Mouse (Mus musculus) liver, adult 2 months (tissue): ENCODE data around the gene Capn9. TPM values are rescaled to one million over a fixed set of nuclear protein-coding genes. Genes with fewer than 3 reads are reported as not detected.

ENCODE experiments used
- DNase-seq: peaks from one replicate; pipeline ENCODE4 v3.0.0-alpha.2; 2011; ENCODE audit warnings: low read depth, low spot score; ENCODE audit errors: extremely low read depth
- H3K27ac ChIP-seq: fragments of 200-500 bp; replicated peaks from 2 replicates; pipeline ENCODE4 v1.5.1; 2012; ENCODE audit warnings: low read depth, mild to moderate bottlenecking, control low read depth, inconsistent platforms, low read length; ENCODE audit not compliant: insufficient read depth
- H3K27me3 ChIP-seq: fragments of 200-500 bp; 2 replicates; pipeline ENCODE4 v1.6.1; 2012; ENCODE audit warnings: mild to moderate bottlenecking, moderate library complexity, low read length, inconsistent platforms; ENCODE audit not compliant: control insufficient read depth, insufficient read depth
- H3K36me3 ChIP-seq: fragments of 200-500 bp; 2 replicates; pipeline ENCODE4 v1.6.1; 2012; ENCODE audit warnings: low read length, inconsistent platforms; ENCODE audit not compliant: control insufficient read depth, insufficient read depth
- H3K4me1 ChIP-seq: fragments of 200-500 bp; 2 replicates; pipeline ENCODE4 v1.6.1; 2011; ENCODE audit warnings: low read length; ENCODE audit not compliant: control insufficient read depth, insufficient read depth
- H3K4me3 ChIP-seq: fragments of 200-500 bp; 2 replicates; pipeline ENCODE4 v1.5.1; 2011; ENCODE audit warnings: low read depth, mild to moderate bottlenecking, control low read depth, low read length, moderate library complexity; ENCODE audit not compliant: insufficient read depth
- H3K79me2 ChIP-seq: fragments of 200-500 bp; 2 replicates; pipeline ENCODE4 v1.6.1; 2012; ENCODE audit warnings: inconsistent platforms, mild to moderate bottlenecking, low read length, moderate library complexity; ENCODE audit not compliant: control insufficient read depth, insufficient read depth
- H3K9ac ChIP-seq: fragments of 200-500 bp; 2 replicates; pipeline ENCODE4 v1.6.1; 2012; ENCODE audit warnings: low read depth, mild to moderate bottlenecking, control low read depth, inconsistent platforms, low read length
- CTCF ChIP-seq: fragments of 200-500 bp; IDR thresholded peaks from 2 replicates; pipeline ENCODE4 v1.5.1; 2011; ENCODE audit warnings: low read depth, low read length, control low read depth
- POLR2A ChIP-seq: fragments of 200-500 bp; IDR thresholded peaks from 2 replicates; pipeline ENCODE4 v1.6.1; 2011; ENCODE audit warnings: low read length, control low read depth; ENCODE audit not compliant: insufficient read depth; ENCODE audit errors: extremely low read depth
- WGBS: fragments of 180-500 bp; shearing (Covaris S2); methylation state at CpG from one replicate; pipeline ENCODE4 v1.1.7; 2018; 5-methylcytosine and 5-hydroxymethylcytosine counted together
- polyA plus RNA-seq: library from polyadenylated mRNA; depleted of rRNA; stranded (reverse); fragments of >200 nt; gene quantifications from 2 replicates; pipeline ENCODE4 v1.2.3, GENCODE M21; 2012; rRNA removed
- total RNA-seq: library from RNA; depleted of rRNA; stranded (reverse); fragments of >200 nt; gene quantifications from 2 replicates; pipeline ENCODE4 v1.2.3, GENCODE M21; 2014; rRNA removed

Gene Capn9
- total and polyA plus RNA-seq, 2 experiments: not detected

DNA sequence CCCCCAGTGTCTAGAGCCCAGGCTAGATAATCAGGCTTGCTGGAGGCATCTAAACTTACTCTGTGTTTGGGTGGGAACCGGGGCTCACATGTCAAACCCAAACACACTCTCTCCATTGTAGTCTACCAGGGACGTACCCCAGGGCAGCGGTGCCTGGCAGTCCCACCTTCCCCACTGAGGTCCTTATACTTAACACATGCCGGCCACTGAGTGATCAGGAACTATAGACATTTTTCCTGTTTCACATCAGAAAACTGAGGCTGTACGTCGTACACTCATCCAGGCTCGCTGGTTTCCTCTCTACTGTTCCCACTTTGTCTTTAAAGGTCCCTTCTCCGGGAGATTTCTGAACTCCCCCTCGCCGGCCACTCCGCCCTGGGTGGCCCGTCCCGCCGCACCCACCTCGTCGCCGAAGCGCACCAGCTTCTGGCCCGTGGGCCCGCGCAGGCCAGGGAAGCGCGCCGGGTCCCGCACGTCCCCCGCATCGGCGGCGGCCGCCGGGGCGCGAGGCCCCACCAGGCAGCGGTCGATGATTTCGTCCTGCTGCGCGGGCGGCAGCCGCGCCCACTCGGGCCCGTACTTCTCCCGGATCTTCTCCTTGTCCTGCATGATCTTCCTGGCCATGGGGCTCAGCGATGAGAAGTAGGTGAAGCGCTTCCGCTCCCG lies 86.7 kb downstream of the Capn9 start:
- H3K4me3 ChIP-seq: peak overlapping the region; percentile 91
- no peaks in the 10 kb centered on the region for H3K36me3 ChIP-seq
- H3K79me2 ChIP-seq: peaks cover 31% of the 10 kb centered on the region; the same call in 1 of the 2 replicates
- no peak for TF ChIP-seq CTCF
- DNase-seq: no peak
- peak overlapping the region; percentile 94 for H3K9ac ChIP-seq
- peak overlapping the region; percentile 52 for H3K27ac ChIP-seq
- peaks cover 26% of the 10 kb centered on the region for H3K4me1 ChIP-seq
- 1% methylated on average over 49 of the region's 49 CpGs for WGBS
- no peaks in the 10 kb centered on the region for H3K27me3 ChIP-seq

DNA sequence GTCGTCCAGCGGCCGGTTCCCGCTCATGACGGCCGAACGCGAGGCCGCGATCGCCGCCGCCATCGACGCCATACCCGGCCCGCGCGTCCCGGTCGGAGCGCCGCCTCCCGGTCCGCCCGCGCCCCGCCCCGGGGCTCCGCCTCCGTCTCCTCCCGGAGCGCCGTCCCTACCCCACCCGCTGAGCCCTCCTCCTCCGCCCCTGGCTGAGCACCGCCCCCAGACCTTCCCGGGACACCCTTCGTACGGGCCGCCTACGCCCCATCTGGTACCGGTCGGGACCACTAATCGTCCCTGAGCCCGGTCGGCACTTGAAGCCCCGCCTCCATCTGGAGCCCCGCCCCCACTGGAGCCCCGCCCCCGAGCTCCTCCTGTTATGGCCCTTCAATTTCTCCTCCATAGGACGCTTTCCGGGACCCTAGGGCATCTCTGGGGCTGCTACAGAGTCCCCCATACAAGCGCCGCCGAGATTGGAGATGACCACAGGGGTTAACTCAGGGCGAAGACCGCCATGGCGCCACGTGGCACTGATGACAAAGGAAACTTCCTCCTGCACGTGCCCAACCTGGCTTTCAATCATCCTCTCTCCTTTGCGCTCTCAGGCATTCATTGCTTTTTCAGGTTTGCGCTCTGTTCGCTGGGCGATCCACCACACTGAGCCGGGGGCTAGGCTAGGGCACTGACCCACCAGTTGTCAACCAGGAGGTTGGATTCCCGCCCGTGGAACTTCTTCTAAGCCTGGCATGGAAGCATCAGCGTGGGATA lies 87.4 kb downstream of the Capn9 start, which contains the start of gene 2310022B05Rik:
Gene 2310022B05Rik (minus strand): TSS at position 258 of the 762 bp plus-strand sequence.
- Histone ChIP-seq H3K79me2 (peaks cover 24% of the 10 kb centered on the region; the same call in 1 of the 2 replicates), H3K36me3 (no peaks in the 10 kb centered on the region), H3K4me3 (peak within 1 kb of the TSS; percentile 91), H3K4me1 (peaks cover 23% of the 10 kb centered on the region), H3K27ac (peak within 1 kb of the TSS; percentile 52), H3K27me3 (no peaks in the 10 kb centered on the region), H3K9ac (peak within 1 kb of the TSS; percentile 94)
- DNase-seq: peak; percentile 81
- peak; percentile 88 for TF ChIP-seq POLR2A
- no peak for TF ChIP-seq CTCF
- 3% methylated on average over 69 of the region's 69 CpGs for WGBS

DNA sequence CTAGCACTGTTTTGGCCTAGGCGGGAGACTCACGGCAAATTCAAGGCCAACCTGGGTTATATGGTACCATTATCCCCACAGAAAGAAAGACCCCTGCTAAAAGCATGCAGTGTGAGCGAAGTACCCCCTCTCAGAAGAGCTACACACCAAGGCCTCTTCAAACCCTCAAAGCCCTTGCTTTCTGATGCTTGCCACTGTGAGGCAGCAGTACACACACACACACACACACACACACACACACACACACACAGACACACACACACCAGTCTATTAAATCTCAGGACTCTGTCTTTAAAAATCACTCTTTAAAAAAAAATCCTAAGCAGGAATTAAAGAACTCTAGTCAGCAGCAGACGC lies 87.9 kb downstream of the Capn9 start:
- Histone ChIP-seq H3K79me2 (peaks cover 23% of the 10 kb centered on the region; the same call in 1 of the 2 replicates), H3K4me1 (peaks cover 24% of the 10 kb centered on the region), H3K36me3 (no peaks in the 10 kb centered on the region), H3K27ac (no peak overlapping the region), H3K9ac (no peak overlapping the region), H3K27me3 (no peaks in the 10 kb centered on the region), H3K4me3 (peak overlapping the region; percentile 91; the same call in 1 of the 2 replicates)
- 64% methylated on average over 4 of the region's 4 CpGs for WGBS
- DNase-seq: no peak
- no peak for TF ChIP-seq CTCF
- no peak for TF ChIP-seq POLR2A

DNA sequence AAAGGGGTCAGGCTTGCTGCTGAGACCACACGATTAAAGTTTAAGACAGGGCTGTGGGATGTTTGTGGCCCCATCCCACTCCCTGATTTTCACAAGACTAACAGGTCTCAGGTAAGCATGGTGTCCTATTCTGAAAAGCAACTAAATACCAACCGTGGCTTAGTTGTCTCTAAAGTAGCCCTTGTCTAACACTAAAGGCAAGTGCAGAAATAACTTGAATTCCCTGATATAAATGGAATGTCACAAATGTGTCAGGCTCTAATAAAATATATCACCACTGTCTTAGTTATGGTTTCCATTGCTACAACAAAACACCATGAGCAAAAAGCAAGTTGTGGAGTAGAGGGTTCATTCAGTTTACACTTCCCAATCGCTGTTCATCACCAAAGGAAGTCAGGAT lies 88.5 kb downstream of the Capn9 start:
- 83% methylated on average over 3 of the region's 3 CpGs for WGBS
- Histone ChIP-seq H3K4me3 (no peak overlapping the region), H3K4me1 (peaks cover 25% of the 10 kb centered on the region), H3K79me2 (peaks cover 21% of the 10 kb centered on the region; the same call in 1 of the 2 replicates), H3K27me3 (no peaks in the 10 kb centered on the region), H3K27ac (no peak overlapping the region), H3K9ac (no peak overlapping the region), H3K36me3 (no peaks in the 10 kb centered on the region)
- TF ChIP-seq POLR2A (no peak), CTCF (no peak)
- no peak for DNase-seq

Other genes with a start within 250 kb of the Capn9 start
- gene Pgbd5, start 136.5 kb upstream of the Capn9 start, total RNA-seq: 0.07 TPM in 1 of 2 replicates, not detected in the other
- gene Pgbd5, start 136.5 kb upstream of the Capn9 start, polyA plus RNA-seq: not detected in 2 replicates
- gene Cog2, start 55.3 kb upstream of the Capn9 start, total RNA-seq: 16.6 and 17.9 TPM in 2 replicates
- 11.9 and 12.6 TPM in 2 replicates for gene Cog2, start 55.3 kb upstream of the Capn9 start, polyA plus RNA-seq
- 419 and 551 TPM in 2 replicates for gene Agt, start 6.4 kb upstream of the Capn9 start, total RNA-seq
- gene Agt, start 6.4 kb upstream of the Capn9 start, polyA plus RNA-seq: 1,418 and 1,707 TPM in 2 replicates
- gene 2310022B05Rik, start 87.3 kb downstream of the Capn9 start, total RNA-seq: 3.0 and 4.2 TPM in 2 replicates
- gene 2310022B05Rik, start 87.3 kb downstream of the Capn9 start, polyA plus RNA-seq: 11.8 and 12.0 TPM in 2 replicates
- gene Ttc13, start 145.9 kb downstream of the Capn9 start, total RNA-seq: 24.8 and 26.3 TPM in 2 replicates
- 11.8 and 12.3 TPM in 2 replicates for gene Ttc13, start 145.9 kb downstream of the Capn9 start, polyA plus RNA-seq
- 1.7 and 2.6 TPM in 2 replicates for gene Arv1, start 146.0 kb downstream of the Capn9 start, total RNA-seq
- gene Arv1, start 146.0 kb downstream of the Capn9 start, polyA plus RNA-seq: 4.2 and 6.8 TPM in 2 replicates
- 2.8 and 5.4 TPM in 2 replicates for gene Fam89a, start 175.7 kb downstream of the Capn9 start, total RNA-seq
- gene Fam89a, start 175.7 kb downstream of the Capn9 start, polyA plus RNA-seq: 17.4 and 40.4 TPM in 2 replicates
- gene Trim67, start 217.0 kb downstream of the Capn9 start, total RNA-seq: not detected in 2 replicates
- gene Trim67, start 217.0 kb downstream of the Capn9 start, polyA plus RNA-seq: not detected in 2 replicates